Mouse (Mus musculus) limb, embryonic 12.5 days (tissue): ENCODE measurements around the gene Zfp119a. TPM values are rescaled to one million over a fixed set of nuclear protein-coding genes. Genes with fewer than 3 reads are reported as not detected.
"Not testable (repeated sequence)": the region's sequence is repeated elsewhere in the genome, so short reads cannot be mapped to it uniquely, and the experiment has no call there.

Experiments used
- ATAC-seq: fragments of 200-750 bp; cut with Nextera tagmentation; 2 replicates; pipeline ENCODE4 v1.8.0; 2017; ENCODE audit warnings: low read depth, moderate TSS enrichment; ENCODE audit not compliant: insufficient number of reproducible peaks, insufficient read depth, low FRiP score, low TSS enrichment
- H3K27ac ChIP-seq: fragments of 300-500 bp; sonication (generic); 2 replicates; pipeline ENCODE4 v1.5.1; 2016; ENCODE audit warnings: mild to moderate bottlenecking, moderate library complexity
- H3K27me3 ChIP-seq: fragments of 300-500 bp; sonication (generic); 2 replicates; pipeline ENCODE4 v1.6.1; 2016; ENCODE audit warnings: mild to moderate bottlenecking, moderate library complexity
- H3K36me3 ChIP-seq: fragments of 300-500 bp; sonication (generic); 2 replicates; pipeline ENCODE4 v1.6.1; 2016; ENCODE audit warnings: mild to moderate bottlenecking, moderate library complexity
- H3K4me1 ChIP-seq: fragments of 300-500 bp; sonication (generic); replicated peaks from 2 replicates; pipeline ENCODE4 v1.6.1; 2016
- H3K4me2 ChIP-seq: fragments of 300-500 bp; sonication (generic); 2 replicates; pipeline ENCODE4 v1.6.1; 2016; ENCODE audit warnings: mild to moderate bottlenecking, moderate library complexity
- H3K4me3 ChIP-seq: fragments of 300-500 bp; sonication (generic); replicated peaks from 2 replicates; pipeline ENCODE4 v1.5.1; 2016; ENCODE audit warnings: mild to moderate bottlenecking
- H3K9ac ChIP-seq: fragments of 300-500 bp; sonication (generic); replicated peaks from 2 replicates; pipeline ENCODE4 v1.6.1; 2016; ENCODE audit warnings: mild to moderate bottlenecking, moderate library complexity
- H3K9me3 ChIP-seq: fragments of 300-500 bp; sonication (generic); 2 replicates; pipeline ENCODE4 v1.6.1; 2016; ENCODE audit warnings: mild to moderate bottlenecking, moderate library complexity
- WGBS: fragments of 180-500 bp; shearing (Covaris S2); methylation state at CpG from one replicate; pipeline ENCODE4 v1.1.7; 2016; 5-methylcytosine and 5-hydroxymethylcytosine counted together
- polyA plus RNA-seq: library from polyadenylated mRNA; unstranded; fragments of >200 nt; fragmentation: Nextera tagmentation; extraction: Ambion mirVana; gene quantifications from 2 replicates; pipeline ENCODE4 v1.2.1, GENCODE M21; 2016

Gene Zfp119a
- polyA plus RNA-seq, result 10.2 and 10.8 TPM in 2 replicates

DNA sequence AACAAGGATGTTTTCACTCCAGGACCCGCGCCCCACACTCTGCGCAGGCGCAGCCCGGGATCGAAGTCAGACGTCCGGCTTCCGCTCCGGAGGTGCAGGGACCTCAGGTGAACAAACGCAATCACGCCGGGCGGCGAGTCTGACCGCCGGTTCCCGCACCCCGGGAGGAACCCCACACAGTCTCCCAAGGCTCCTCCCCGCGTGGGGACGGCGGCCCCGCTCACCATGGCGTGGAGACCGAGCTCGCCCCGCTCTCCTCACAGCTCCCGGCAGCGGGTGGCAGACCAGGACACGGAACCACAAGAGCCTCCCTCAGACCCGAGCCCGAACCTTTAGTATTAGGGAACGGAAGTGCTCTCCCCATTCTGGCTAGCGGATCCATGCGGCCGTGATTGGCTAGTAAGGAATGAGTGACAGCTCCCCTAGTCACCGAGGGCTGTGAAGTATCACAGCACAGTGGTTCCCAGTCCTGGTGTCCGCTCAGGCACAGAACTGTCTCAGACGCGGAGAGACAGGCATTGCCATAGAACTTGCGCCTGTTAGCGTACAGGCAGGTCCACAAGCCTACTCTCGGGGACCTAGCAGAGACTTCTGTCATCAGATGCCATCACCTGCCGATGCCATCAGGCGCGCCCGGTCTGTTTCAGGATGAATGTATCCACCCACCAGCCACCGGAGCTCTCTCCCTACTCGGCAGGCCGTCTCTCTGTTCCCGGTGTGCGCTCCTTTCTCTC, at the start of gene Zfp119a:
Gene Zfp119a (minus strand): TSS at position 295 of the 734 bp plus-strand sequence.
- not testable (repeated sequence) for H3K9me3 ChIP-seq, H3K4me1 ChIP-seq, H3K36me3 ChIP-seq, H3K27me3 ChIP-seq
- H3K4me3 ChIP-seq, result peak within 1 kb of the TSS; percentile 47
- ATAC-seq, result peak; percentile 100
- H3K9ac ChIP-seq, result peak within 1 kb of the TSS; percentile 55
- under 1% methylated on average over 42 of the region's 53 CpGs for WGBS
- peak within 1 kb of the TSS; percentile 70; the same call in 1 of the 2 replicates for H3K27ac ChIP-seq
- H3K4me2 ChIP-seq, result peak within 1 kb of the TSS; percentile 57

GRCm38 (mm10) chr17:55906669-55907068, 27.9 kb upstream of the Zfp119a start:
- Histone ChIP-seq H3K27me3 (no peaks in the 10 kb centered on the region), H3K4me2 (no peak overlapping the region), H3K4me3 (no peak overlapping the region), H3K27ac (no peak overlapping the region), H3K36me3 (no peaks in the 10 kb centered on the region), H3K9me3 (0 out of 2 replicates have a peak, but pooled peaks cover 9% of the 10 kb centered on the region), H3K4me1 (no peaks in the 10 kb centered on the region), H3K9ac (no peak overlapping the region)
- no peak for ATAC-seq

GRCm38 (mm10) chr17:55904131-55904530, 25.4 kb upstream of the Zfp119a start:
- ATAC-seq, result no peak
- 79% methylated on average over 6 of the region's 6 CpGs for WGBS
- H3K9ac ChIP-seq, result no peak overlapping the region

DNA sequence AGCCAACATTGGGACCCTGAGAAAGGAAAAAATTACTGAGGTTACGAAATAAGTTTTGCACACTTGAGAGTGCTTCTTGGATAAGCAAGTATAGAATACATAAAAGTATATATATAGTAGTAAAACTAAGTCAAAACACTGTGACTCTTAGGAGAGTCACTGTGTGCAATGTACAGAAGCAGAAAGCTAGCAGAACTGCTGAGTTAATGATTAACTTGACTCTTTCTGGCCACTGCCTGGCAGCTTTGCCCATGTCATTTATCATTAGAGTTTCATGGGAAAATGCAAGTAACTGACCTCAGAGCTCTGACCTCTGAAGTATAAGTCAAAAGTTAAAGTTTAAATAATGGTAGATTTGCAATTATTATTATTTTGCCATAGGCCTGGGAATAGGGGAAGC, 25.0 kb upstream of the Zfp119a start:
- 95% methylated on average over 1 of the region's 1 CpGs for whole genome bisulfite sequencing

More at GRCm38 (mm10) chr17:55904131-55904530, 25.4 kb upstream of the Zfp119a start:
- no peaks in the 10 kb centered on the region for H3K27me3 ChIP-seq
- H3K4me2 ChIP-seq, result no peak overlapping the region
- peaks cover 8% of the 10 kb centered on the region; the same call in 1 of the 2 replicates for H3K9me3 ChIP-seq
- H3K27ac ChIP-seq, result no peak overlapping the region
- H3K4me1 ChIP-seq, result no peaks in the 10 kb centered on the region
- no peak overlapping the region for H3K4me3 ChIP-seq
- H3K36me3 ChIP-seq, result no peaks in the 10 kb centered on the region

GRCm38 (mm10) chr17:55903087-55903486, 24.4 kb upstream of the Zfp119a start:
- no peak overlapping the region for H3K9ac ChIP-seq
- 74% methylated on average over 2 of the region's 2 CpGs for WGBS

More for the DNA sequence above, 25.0 kb upstream of the Zfp119a start:
- Histone ChIP-seq H3K36me3 (no peaks in the 10 kb centered on the region), H3K9ac (no peak overlapping the region), H3K27me3 (no peaks in the 10 kb centered on the region), H3K9me3 (peaks cover 10% of the 10 kb centered on the region; the same call in 1 of the 2 replicates), H3K4me3 (no peak overlapping the region), H3K4me1 (no peaks in the 10 kb centered on the region), H3K4me2 (no peak overlapping the region), H3K27ac (no peak overlapping the region)
- ATAC-seq, result no peak

DNA sequence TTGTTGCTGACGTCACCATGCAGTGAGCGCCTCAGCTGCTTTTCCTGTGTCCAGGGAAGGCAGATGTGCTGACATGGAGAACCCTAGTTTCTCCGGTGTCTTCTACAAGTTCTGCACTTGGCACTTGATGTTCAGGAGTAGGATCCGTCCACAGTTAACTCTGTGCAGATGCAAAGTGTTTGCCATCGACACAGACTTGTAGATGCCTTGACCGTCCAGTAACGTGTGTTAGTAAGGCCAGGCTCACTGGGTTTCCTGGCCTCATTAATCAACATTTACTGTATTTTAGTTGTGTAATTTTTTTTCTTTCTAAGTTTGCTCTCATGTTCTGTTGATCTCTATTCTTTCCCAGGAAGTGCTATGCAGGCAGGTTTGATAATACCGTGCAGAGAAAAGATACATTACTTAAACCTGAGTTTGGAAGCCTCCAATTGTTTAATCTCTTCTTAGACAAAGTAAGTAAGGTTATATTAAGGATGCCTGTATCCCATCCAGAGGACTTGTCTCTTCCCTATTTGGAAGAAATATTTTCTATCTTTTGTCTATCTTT, 13.8 kb upstream of the Zfp119a start:
- H3K4me3 ChIP-seq, result peak overlapping the region; percentile 47
- WGBS, result 15% methylated on average over 6 of the region's 8 CpGs
- H3K9me3 ChIP-seq, H3K27me3 ChIP-seq, H3K4me1 ChIP-seq, H3K27ac ChIP-seq, ATAC-seq: not testable (repeated sequence)
- peak overlapping the region; percentile 56 for H3K4me2 ChIP-seq
- peaks cover 17% of the 10 kb centered on the region for H3K36me3 ChIP-seq
- peak overlapping the region; percentile 34; the same call in 1 of the 2 replicates for H3K9ac ChIP-seq

More at GRCm38 (mm10) chr17:55903087-55903486, 24.4 kb upstream of the Zfp119a start:
- no peaks in the 10 kb centered on the region for H3K27me3 ChIP-seq
- H3K36me3 ChIP-seq, result peaks cover 5% of the 10 kb centered on the region
- no peak overlapping the region for H3K27ac ChIP-seq
- H3K9me3 ChIP-seq, result peaks cover 16% of the 10 kb centered on the region
- no peak for ATAC-seq
- H3K4me3 ChIP-seq, result no peak overlapping the region
- H3K4me1 ChIP-seq, result no peaks in the 10 kb centered on the region
- H3K4me2 ChIP-seq, result no peak overlapping the region

- ATAC-seq, result no peak
- Histone ChIP-seq H3K4me1 (no peaks in the 10 kb centered on the region), H3K4me2 (no peak overlapping the region), H3K4me3 (no peak overlapping the region), H3K9me3 (no peaks in the 10 kb centered on the region), H3K27ac (no peak overlapping the region), H3K27me3 (0 out of 2 replicates have a peak, but pooled peaks cover 6% of the 10 kb centered on the region), H3K36me3 (no peaks in the 10 kb centered on the region), H3K9ac (no peak overlapping the region)
- 48% methylated on average over 2 of the region's 2 CpGs for whole genome bisulfite sequencing
Observed at GRCm38 (mm10) chr17:55884912-55885311, 6.2 kb upstream of the Zfp119a start.

DNA sequence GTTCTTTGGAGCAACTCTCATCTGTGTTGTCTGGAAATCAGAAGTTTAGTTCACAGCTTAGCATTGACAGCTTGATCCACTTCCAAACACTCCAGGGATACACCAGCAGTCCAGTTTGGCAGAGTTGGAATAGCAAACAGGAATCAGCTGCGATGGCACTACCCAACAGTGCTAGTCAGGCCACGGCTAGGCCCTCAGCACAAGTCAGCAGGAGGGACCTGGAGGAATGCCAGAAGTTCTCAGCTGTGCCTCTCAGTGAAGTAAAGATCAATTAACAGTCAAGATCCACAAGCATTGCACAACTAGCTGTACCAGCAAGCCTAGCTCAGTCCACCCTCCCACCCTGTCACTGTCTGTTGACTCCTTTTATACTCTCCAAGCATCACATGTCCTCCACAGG, 4.9 kb upstream of the Zfp119a start:
- WGBS, result 59% methylated on average over 2 of the region's 2 CpGs

DNA sequence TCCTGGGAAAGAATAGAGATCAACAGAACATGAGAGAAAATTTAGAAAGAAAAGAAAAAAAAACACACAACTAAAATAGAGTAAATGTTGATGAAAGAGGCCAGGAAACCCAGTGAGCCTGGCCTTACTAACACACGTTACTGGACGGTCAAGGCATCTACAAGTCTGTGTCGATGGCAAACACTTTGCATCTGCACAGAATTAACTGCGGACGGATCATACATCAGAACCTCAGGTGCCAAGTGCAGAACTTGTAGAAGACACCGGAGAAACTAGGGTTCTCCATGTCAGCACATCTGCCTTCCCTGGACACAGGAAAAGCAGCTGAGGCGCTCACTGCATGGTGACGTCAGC, 471 bp downstream of the Zfp119a start:
- H3K9ac ChIP-seq, result peak overlapping the region; percentile 55; the same call in 1 of the 2 replicates
- peak overlapping the region; percentile 47 for H3K4me3 ChIP-seq
- not testable (repeated sequence) for H3K4me1 ChIP-seq, H3K36me3 ChIP-seq, ATAC-seq, H3K27me3 ChIP-seq, H3K9me3 ChIP-seq
- WGBS, result under 1% methylated on average over 7 of the region's 8 CpGs
- peak overlapping the region; percentile 55 for H3K4me2 ChIP-seq
- H3K27ac ChIP-seq, result 0 out of 2 replicates have a peak overlapping the region, but pooled peaks have one; percentile 41

More for the DNA sequence above, 4.9 kb upstream of the Zfp119a start:
- H3K9me3 ChIP-seq, result no peaks in the 10 kb centered on the region
- H3K9ac ChIP-seq, result no peak overlapping the region
- no peak overlapping the region for H3K4me2 ChIP-seq
- peaks cover 3% of the 10 kb centered on the region; the same call in 1 of the 2 replicates for H3K4me1 ChIP-seq
- ATAC-seq, result no peak
- 0 out of 2 replicates have a peak, but pooled peaks cover 2% of the 10 kb centered on the region for H3K27me3 ChIP-seq
- H3K36me3 ChIP-seq, result no peaks in the 10 kb centered on the region
- H3K27ac ChIP-seq, result no peak overlapping the region
- H3K4me3 ChIP-seq, result no peak overlapping the region

GRCm38 (mm10) chr17:55877184-55877583, 1.5 kb downstream of the Zfp119a start:
- H3K4me3 ChIP-seq, result no peak overlapping the region
- H3K9me3 ChIP-seq, result no peaks in the 10 kb centered on the region
- H3K4me1 ChIP-seq, result peaks cover 7% of the 10 kb centered on the region; the same call in 1 of the 2 replicates
- no peak overlapping the region for H3K27ac ChIP-seq
- H3K27me3 ChIP-seq, result no peaks in the 10 kb centered on the region
- no peak overlapping the region for H3K9ac ChIP-seq
- no peak overlapping the region for H3K4me2 ChIP-seq
- no peaks in the 10 kb centered on the region for H3K36me3 ChIP-seq
- ATAC-seq, result no peak
- 93% methylated on average over 4 of the region's 4 CpGs for WGBS

- WGBS, result 90% methylated on average over 4 of the region's 4 CpGs
- Histone ChIP-seq H3K9me3 (no peaks in the 10 kb centered on the region), H3K9ac (no peak overlapping the region), H3K4me1 (no peaks in the 10 kb centered on the region), H3K27me3 (no peaks in the 10 kb centered on the region), H3K4me3 (no peak overlapping the region), H3K36me3 (no peaks in the 10 kb centered on the region), H3K4me2 (no peak overlapping the region), H3K27ac (no peak overlapping the region)
- no peak for ATAC-seq
Observed at GRCm38 (mm10) chr17:55843067-55843466, 35.7 kb downstream of the Zfp119a start.
